Mouse (Mus musculus): ENCODE data around the gene Ppard.

Gene Ppard

GRCm38 (mm10) chr17:28347327-28347726 lies 114.8 kb downstream of the Ppard start:
- DNase-seq: no peak

- DNase-seq: no peak
Measured at GRCm38 (mm10) chr17:28348211-28348610, 115.7 kb downstream of the Ppard start.

- DNase-seq: no peak
Measured at GRCm38 (mm10) chr17:28349264-28349880, 116.9 kb downstream of the Ppard start.

- DNase-seq: peak; percentile 77
Measured at GRCm38 (mm10) chr17:28349901-28350465, 117.5 kb downstream of the Ppard start.

- peak; percentile 92 for DNase-seq
Measured at GRCm38 (mm10) chr17:28350466-28351352, 118.2 kb downstream of the Ppard start, which contains the start of gene Tead3. Gene Tead3 (minus strand): TSS chr17:28350817.
